Mouse (Mus musculus) embryonic facial prominence, embryonic 11.5 days (tissue): ENCODE data around the gene Sh3bgrl3. TPM values are rescaled to one million over a fixed set of nuclear protein-coding genes. Genes with fewer than 3 reads are reported as not detected.

Experiments used
- ATAC-seq: fragments of 200-750 bp; cut with Nextera tagmentation; replicated peaks from 2 replicates; pipeline ENCODE4 v1.8.0; 2017; ENCODE audit warnings: low read depth; ENCODE audit not compliant: insufficient number of reproducible peaks, low FRiP score, low TSS enrichment
- DNase-seq: peaks from one replicate; pipeline ENCODE4 v3.0.0-alpha.2; 2015; ENCODE audit warnings: low spot score
- H3K27ac ChIP-seq: fragments of 300-500 bp; sonication (generic); replicated peaks from 2 replicates; pipeline ENCODE4 v1.5.1; 2014; ENCODE audit warnings: mild to moderate bottlenecking, low read depth, low read length, control low read depth
- H3K27me3 ChIP-seq: fragments of 300-500 bp; sonication (generic); 2 replicates; pipeline ENCODE4 v1.6.1; 2014; ENCODE audit warnings: mild to moderate bottlenecking, low read length, moderate library complexity, mixed read lengths; ENCODE audit not compliant: control insufficient read depth, insufficient read depth
- H3K36me3 ChIP-seq: fragments of 300-500 bp; sonication (generic); replicated peaks from 2 replicates; pipeline ENCODE4 v1.6.1; 2014; ENCODE audit warnings: low read depth, mild to moderate bottlenecking, low read length, moderate library complexity, mixed read lengths; ENCODE audit not compliant: control insufficient read depth, insufficient read depth
- H3K4me1 ChIP-seq: fragments of 300-500 bp; sonication (generic); 2 replicates; pipeline ENCODE4 v1.6.1; 2014; ENCODE audit warnings: low read length, mixed read lengths; ENCODE audit not compliant: control insufficient read depth, insufficient read depth
- H3K4me2 ChIP-seq: fragments of 300-500 bp; sonication (generic); 2 replicates; pipeline ENCODE4 v1.6.1; 2014; ENCODE audit warnings: low read depth, mild to moderate bottlenecking, control low read depth, low read length, moderate library complexity
- H3K4me3 ChIP-seq: fragments of 300-500 bp; sonication (generic); 2 replicates; pipeline ENCODE4 v1.5.1; 2014; ENCODE audit warnings: low read depth, low read length, control low read depth
- H3K9ac ChIP-seq: fragments of 300-500 bp; sonication (generic); replicated peaks from 2 replicates; pipeline ENCODE4 v1.6.1; 2014; ENCODE audit warnings: mild to moderate bottlenecking, control low read depth, low read length
- H3K9me3 ChIP-seq: fragments of 300-500 bp; sonication (generic); replicated peaks from 2 replicates; pipeline ENCODE4 v1.6.1; 2016; ENCODE audit warnings: mild to moderate bottlenecking, low read length, inconsistent platforms, mixed read lengths; ENCODE audit not compliant: control insufficient read depth
- WGBS: fragments of 180-500 bp; shearing (Covaris S2); extraction: QIAGEN DNeasy Blood & Tissue Kit; methylation state at CpG from one replicate; pipeline ENCODE4 v1.1.7; 2014; 5-methylcytosine and 5-hydroxymethylcytosine counted together
- polyA plus RNA-seq: library from polyadenylated mRNA; unstranded; fragments of >200 nt; fragmentation: Nextera tagmentation; extraction: Ambion mirVana; gene quantifications from 2 replicates; pipeline ENCODE4 v1.2.1, GENCODE M21; 2014

Sh3bgrl3 gene
- polyA plus RNA-seq, 1 experiment from 2014 or later: 316 TPM

DNA sequence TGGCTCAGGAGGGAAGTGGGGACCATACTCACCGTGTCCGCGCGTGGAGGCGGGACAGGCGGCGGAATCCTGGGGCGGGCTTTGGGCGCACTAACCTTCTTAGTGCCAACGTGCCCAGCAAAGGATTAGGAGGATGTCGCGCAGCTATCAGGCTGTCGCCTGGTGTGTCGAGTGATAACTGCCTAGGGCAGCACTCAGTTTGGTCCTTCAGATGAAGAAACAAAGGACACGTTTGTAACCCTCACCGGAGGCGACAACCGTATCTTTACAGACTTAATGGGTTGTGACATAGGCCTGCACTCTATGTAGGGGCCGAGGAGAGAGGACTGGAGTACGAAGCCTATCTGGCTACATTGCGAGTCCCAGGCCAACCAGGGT, 25.9 kb downstream of the Sh3bgrl3 start:
- peak overlapping the region; percentile 59 for H3K4me2 ChIP-seq
- ATAC-seq (peak; percentile 57), DNase-seq (no peak)
- no peaks in the 10 kb centered on the region for H3K27me3 ChIP-seq
- peak overlapping the region; percentile 61 for H3K4me3 ChIP-seq
- H3K27ac ChIP-seq: no peak overlapping the region
- H3K4me1 ChIP-seq: no peaks in the 10 kb centered on the region
- no peaks in the 10 kb centered on the region for H3K9me3 ChIP-seq
- WGBS: 2% methylated on average over 21 of the region's 21 CpGs
- peak overlapping the region; percentile 58 for H3K9ac ChIP-seq
- H3K36me3 ChIP-seq: no peaks in the 10 kb centered on the region

DNA sequence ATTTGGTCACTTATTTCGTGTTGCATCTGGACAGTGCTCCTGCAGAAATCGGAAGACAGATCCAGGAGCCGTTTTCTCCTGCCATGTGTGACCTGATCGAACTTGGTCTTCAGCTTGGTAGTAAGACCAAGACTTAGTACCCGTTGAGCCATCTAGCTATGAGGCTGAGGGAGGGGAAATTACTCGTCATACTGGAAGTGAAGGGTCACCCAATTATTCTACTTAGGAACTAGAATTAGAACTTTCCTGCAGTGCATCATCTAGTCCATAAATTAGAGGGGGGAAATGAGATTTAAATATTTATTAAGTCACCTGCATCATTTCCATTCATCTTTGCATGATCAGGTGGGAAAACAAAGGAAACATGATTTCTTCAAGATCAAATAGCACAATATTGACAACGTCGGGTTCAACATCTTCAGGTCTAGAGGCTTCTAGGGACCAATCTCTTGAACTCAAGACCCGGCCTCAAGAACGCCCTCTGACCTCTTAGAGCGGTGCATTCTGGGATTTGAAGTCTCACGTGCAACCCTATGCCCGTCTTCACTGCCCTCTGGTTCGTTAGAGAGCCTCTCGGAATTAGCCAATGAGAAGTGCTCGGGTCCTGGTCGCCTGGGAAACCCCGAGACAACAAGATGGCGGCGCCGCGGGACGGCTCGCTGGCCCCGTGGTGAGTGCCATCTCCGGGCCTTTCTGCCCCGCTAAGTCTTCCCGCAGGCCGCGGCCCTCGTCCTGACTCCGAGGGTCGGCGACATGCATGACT, 26.4 kb downstream of the Sh3bgrl3 start, which contains the start of gene Ubxn11:
Gene Ubxn11, plus strand, starts transcription at position 592 of the 763 bp plus-strand sequence.
- H3K27me3 ChIP-seq: no peaks in the 10 kb centered on the region
- no peaks in the 10 kb centered on the region for H3K4me1 ChIP-seq
- no peak within 1 kb of the TSS for H3K27ac ChIP-seq
- ATAC-seq: peak; percentile 95
- DNase-seq: peak; percentile 94
- H3K36me3 ChIP-seq: no peaks in the 10 kb centered on the region
- H3K4me2 ChIP-seq: peak within 1 kb of the TSS; percentile 59
- peak within 1 kb of the TSS; percentile 61 for H3K4me3 ChIP-seq
- peak within 1 kb of the TSS; percentile 58 for H3K9ac ChIP-seq
- WGBS: 17% methylated on average over 34 of the region's 34 CpGs
- H3K9me3 ChIP-seq: no peaks in the 10 kb centered on the region

DNA sequence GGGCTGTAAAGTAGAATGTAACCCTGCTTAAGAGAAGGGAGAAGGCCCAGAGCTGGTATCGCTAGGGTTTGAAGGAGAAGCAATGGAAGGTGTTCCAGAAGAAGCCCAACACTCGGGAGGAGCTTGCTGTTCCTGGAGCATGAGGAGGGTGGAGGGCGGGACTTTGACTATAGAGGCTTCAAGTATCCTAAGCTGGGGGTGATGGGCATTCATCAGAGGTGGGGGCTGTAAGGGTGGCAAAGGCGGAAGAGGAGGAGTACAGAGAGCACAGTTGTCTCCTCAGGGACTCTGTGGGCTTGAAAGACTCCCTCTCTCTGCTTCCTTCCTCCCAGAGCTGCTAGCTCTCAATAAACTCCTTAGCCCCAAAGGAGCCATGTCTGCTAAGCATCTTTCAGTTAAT, 28.3 kb downstream of the Sh3bgrl3 start:
- WGBS: 79% methylated on average over 4 of the region's 4 CpGs
- no peaks in the 10 kb centered on the region for H3K4me1 ChIP-seq
- H3K9ac ChIP-seq: no peak overlapping the region
- no peak overlapping the region for H3K4me2 ChIP-seq
- H3K9me3 ChIP-seq: no peaks in the 10 kb centered on the region
- H3K27ac ChIP-seq: no peak overlapping the region
- no peak for ATAC-seq
- H3K4me3 ChIP-seq: no peak overlapping the region
- no peak for DNase-seq
- no peaks in the 10 kb centered on the region for H3K27me3 ChIP-seq
- no peaks in the 10 kb centered on the region for H3K36me3 ChIP-seq

DNA sequence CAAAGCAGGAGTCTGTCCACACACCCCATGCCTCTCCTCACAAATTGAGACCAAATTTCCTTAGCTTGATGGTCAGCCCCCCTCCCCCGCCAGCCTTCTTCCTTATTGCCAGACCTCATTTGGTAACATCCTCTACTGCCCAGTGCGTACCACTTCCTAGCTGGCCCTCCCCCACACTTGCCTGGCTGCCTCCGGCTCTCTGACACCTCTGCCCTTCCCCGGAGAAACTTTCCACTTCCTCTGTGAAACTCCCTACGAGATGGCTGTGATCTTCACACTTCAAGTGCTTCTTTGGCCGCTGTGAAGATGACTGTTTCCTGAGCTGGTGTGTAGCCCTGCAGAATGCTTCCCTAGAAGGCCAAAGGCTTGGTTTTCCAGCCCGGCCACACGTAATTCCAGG, 30.0 kb downstream of the Sh3bgrl3 start:
- no peaks in the 10 kb centered on the region for H3K36me3 ChIP-seq
- no peaks in the 10 kb centered on the region for H3K27me3 ChIP-seq
- no peaks in the 10 kb centered on the region for H3K4me1 ChIP-seq
- DNase-seq (no peak), ATAC-seq (no peak)
- H3K9me3 ChIP-seq: no peaks in the 10 kb centered on the region
- 57% methylated on average over 8 of the region's 8 CpGs for WGBS
- H3K4me3 ChIP-seq: no peak overlapping the region
- H3K27ac ChIP-seq: no peak overlapping the region
- no peak overlapping the region for H3K4me2 ChIP-seq
- no peak overlapping the region; the same call in 1 of the 2 replicates for H3K9ac ChIP-seq

DNA sequence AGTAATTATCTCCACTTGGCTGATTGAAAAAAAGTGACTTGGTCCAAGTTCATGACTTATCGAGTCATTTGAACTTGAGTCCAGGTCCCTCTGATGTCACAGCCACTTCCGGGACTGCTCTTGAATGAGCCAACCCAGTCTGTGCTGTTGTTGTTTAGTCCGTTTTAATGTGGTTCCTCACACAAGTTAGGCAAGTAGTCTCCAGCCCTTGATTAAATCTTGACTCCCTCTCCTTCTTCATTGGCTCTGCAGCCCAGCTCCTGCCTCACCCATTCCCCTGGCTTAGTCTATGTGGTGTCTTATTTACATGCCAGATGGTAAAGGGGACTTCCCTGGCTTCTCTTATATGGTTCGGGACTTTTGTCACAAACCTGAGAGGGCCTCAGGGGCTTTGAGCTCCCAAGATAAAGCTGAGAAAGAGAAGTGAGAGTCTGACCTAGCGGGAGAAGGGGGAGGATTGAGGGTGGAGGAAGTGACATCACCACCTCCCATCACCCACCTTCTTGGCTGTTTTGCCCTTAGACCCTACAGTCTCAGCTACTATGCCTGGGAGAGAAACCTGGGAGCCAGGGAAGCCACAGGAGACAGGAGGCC, 31.5 kb downstream of the Sh3bgrl3 start:
- no peak overlapping the region for H3K4me2 ChIP-seq
- 78% methylated on average over 5 of the region's 5 CpGs for WGBS
- no peak overlapping the region for H3K9ac ChIP-seq
- DNase-seq (no peak), ATAC-seq (no peak)
- H3K4me3 ChIP-seq: no peak overlapping the region
- H3K27ac ChIP-seq: no peak overlapping the region
- H3K36me3 ChIP-seq: no peaks in the 10 kb centered on the region
- H3K4me1 ChIP-seq: no peaks in the 10 kb centered on the region
- H3K9me3 ChIP-seq: no peaks in the 10 kb centered on the region
- no peaks in the 10 kb centered on the region for H3K27me3 ChIP-seq

DNA sequence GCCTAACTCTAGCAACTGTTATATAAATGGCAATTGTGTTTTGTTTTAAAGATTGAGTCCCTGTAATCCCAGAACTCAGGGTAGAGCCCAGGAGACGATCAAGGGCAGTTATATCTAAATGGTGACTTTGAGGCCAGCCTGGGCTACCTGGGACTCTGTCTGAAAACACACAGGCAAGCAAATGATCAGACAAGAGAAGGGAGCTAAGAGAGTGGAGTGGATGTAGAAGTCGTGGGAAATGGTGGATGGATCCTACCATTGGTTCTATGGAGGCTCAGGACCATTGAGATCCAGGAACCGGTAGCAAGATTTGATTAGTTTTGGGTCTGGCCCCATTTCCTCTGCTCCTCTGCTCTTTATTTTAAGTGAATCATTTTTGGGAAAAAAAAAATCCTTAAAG, 32.5 kb downstream of the Sh3bgrl3 start:
- Histone ChIP-seq H3K4me2 (no peak overlapping the region), H3K4me1 (no peaks in the 10 kb centered on the region), H3K36me3 (no peaks in the 10 kb centered on the region), H3K9ac (no peak overlapping the region), H3K9me3 (no peaks in the 10 kb centered on the region), H3K27me3 (no peaks in the 10 kb centered on the region), H3K4me3 (no peak overlapping the region), H3K27ac (no peak overlapping the region)
- WGBS: 85% methylated on average over 3 of the region's 3 CpGs
- ATAC-seq: no peak
- DNase-seq: no peak

DNA sequence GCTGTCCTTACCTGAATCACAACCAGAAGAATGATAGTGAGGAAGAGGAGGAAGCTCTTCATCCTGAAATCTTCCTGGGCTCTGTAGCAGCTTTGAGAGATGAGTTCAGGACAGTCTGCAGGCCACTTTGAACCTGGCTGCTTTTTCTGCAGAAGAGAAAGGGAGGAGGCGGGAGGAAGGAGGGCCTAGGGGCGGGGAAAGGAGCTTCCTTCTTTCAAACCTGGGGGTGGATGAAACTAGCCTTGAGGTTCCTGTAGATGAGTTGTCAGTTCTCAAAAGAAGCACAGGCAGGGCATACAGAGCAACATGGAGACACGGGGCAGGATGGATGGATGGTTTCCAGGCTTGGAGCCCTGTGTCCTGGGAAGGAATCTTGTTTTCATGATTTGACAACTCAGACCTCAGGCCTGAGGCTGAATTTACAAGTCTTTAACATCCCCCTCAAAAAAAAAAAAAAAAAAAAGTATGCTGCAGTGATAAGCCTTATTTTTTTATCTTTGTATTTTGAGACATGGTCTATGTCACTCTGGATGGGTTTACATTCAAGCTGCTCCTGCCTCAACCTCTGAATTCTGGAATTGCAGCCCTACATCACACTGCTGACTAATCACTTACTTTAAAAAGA, 33.6 kb downstream of the Sh3bgrl3 start, which contains the start of gene Cd52:
Gene Cd52, minus strand, starts transcription at position 160 of the 625 bp plus-strand sequence.
- Histone ChIP-seq H3K4me1 (no peaks in the 10 kb centered on the region), H3K9me3 (no peaks in the 10 kb centered on the region), H3K4me3 (no peak within 1 kb of the TSS), H3K9ac (no peak within 1 kb of the TSS), H3K27me3 (no peaks in the 10 kb centered on the region), H3K36me3 (no peaks in the 10 kb centered on the region), H3K4me2 (no peak within 1 kb of the TSS), H3K27ac (no peak within 1 kb of the TSS)
- ATAC-seq (no peak), DNase-seq (no peak)
- WGBS: 50% methylated on average over 3 of the region's 3 CpGs

DNA sequence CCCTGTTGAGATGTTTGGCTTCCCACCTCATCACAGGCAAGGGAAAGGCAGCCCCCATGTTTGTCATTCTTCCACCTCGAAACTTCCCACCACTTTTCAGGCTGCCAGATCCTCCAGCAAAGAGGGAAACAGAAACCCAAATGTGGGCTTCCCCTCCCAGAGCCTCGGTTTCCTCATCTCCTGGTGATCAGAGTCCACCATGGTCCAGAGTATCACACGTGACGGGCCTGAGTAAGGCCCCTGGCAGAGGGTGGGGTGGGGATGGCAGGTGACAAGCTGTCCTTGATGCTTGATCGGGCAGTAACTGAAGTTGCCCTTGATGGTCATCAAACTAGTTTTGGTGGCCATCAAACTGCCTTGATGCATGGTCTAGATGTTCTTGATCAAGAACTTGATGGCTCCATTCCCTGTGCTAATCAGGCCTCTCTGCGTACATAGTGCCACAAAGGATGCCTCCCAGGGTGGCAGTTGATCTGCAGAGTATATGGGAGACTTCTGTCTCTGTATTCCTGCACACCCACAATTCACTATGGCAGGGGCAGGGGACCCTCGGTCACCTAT, 34.5 kb downstream of the Sh3bgrl3 start:
- Histone ChIP-seq H3K9ac (no peak overlapping the region), H3K4me1 (no peaks in the 10 kb centered on the region), H3K36me3 (no peaks in the 10 kb centered on the region), H3K4me3 (no peak overlapping the region), H3K4me2 (no peak overlapping the region), H3K9me3 (no peaks in the 10 kb centered on the region), H3K27ac (no peak overlapping the region), H3K27me3 (no peaks in the 10 kb centered on the region)
- 87% methylated on average over 7 of the region's 7 CpGs for WGBS
- ATAC-seq: no peak
- no peak for DNase-seq
